Mouse (Mus musculus): Measurements from ENCODE around the gene Grm8.

The Grm8 gene

DNA sequence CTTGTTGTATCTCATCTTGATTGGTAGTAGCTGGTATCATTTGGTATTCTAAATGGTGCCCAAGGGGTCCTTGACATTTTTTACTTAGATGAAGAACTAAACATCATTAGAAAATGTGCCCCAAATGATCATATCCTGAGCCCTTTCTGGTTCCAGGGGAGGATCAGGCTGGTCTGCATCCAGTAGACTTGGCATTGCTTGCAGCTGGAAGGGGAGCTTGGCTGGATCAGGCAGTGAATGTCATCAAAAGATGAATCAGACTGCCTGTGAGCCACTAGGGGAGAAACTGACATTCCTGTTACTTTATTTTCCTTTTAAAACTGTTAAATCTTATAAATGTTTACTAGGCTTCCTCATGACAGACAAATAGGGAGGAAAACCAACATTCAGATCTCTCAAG is 894.6 kb downstream of the Grm8 start:
- no peak for DNase-seq (ENCODE audit: low spot score)

- DNase-seq (ENCODE audit: low spot score), result no peak
Measured at GRCm38 (mm10) chr6:27239968-27240367, 895.0 kb downstream of the Grm8 start.
